Mouse (Mus musculus) CH12.LX (cell line): ENCODE results near the gene Myo10. TPM values are rescaled to one million over a fixed set of nuclear protein-coding genes. Genes with fewer than 3 reads are reported as not detected.

ENCODE experiments used
- DNase-seq: peaks from one replicate; pipeline ENCODE4 v3.0.0-alpha.2; 2013; ENCODE audit errors: extremely low read depth
- H3K27ac ChIP-seq: 2 replicates; pipeline ENCODE4 v1.5.1; 2012; ENCODE audit warnings: low read depth, mild to moderate bottlenecking, control low read depth, moderate library complexity; ENCODE audit not compliant: insufficient read depth
- H3K27me3 ChIP-seq: replicated peaks from 2 replicates; pipeline ENCODE3; 2012; ENCODE audit warnings: inconsistent platforms
- H3K36me3 ChIP-seq, 2 experiments: replicated peaks in 1 of 2; 2 replicates each; pipeline versions ENCODE3 to v1.6.1; 2012; ENCODE audit warnings: inconsistent platforms in 1 of 2, low read length in 1 of 2, mild to moderate bottlenecking in 1 of 2, mixed read lengths in 1 of 2, moderate library complexity in 1 of 2; ENCODE audit not compliant: control insufficient read depth in 1 of 2, insufficient read depth in 1 of 2
- H3K4me1 ChIP-seq, 2 experiments: 2 replicates each; pipeline ENCODE4 v1.6.1; 2012; ENCODE audit warnings: inconsistent platforms in 1 of 2, moderate library complexity in 1 of 2; ENCODE audit not compliant: insufficient read depth in 2 of 2, control insufficient read depth in 1 of 2
- H3K4me2 ChIP-seq: 2 replicates; pipeline ENCODE4 v1.6.1; 2012; ENCODE audit warnings: low read depth, mild to moderate bottlenecking, control low read depth; ENCODE audit not compliant: poor library complexity, insufficient read depth, severe bottlenecking
- H3K4me3 ChIP-seq, 3 experiments: fragments of 150-350 bp in 1 of 3; sonication (generic) in 1 of 3; replicated peaks in 1 of 3; 2 replicates each; pipeline versions ENCODE3 to v1.5.1; 2011 to 2012; ENCODE audit warnings: low read depth in 2 of 3, low read length in 2 of 3, mild to moderate bottlenecking in 2 of 3, moderate library complexity in 2 of 3, control low read depth in 1 of 3, improper control_type of control experiment in 1 of 3, inconsistent platforms in 1 of 3, mixed read lengths in 1 of 3; ENCODE audit not compliant: poor library complexity in 1 of 3
- H3K79me2 ChIP-seq: replicated peaks from 2 replicates; pipeline ENCODE4 v1.6.1; 2012; ENCODE audit warnings: mild to moderate bottlenecking, moderate library complexity; ENCODE audit not compliant: control insufficient read depth, poor library complexity, insufficient read depth, severe bottlenecking; ENCODE audit errors: extremely low read depth
- H3K9ac ChIP-seq: 2 replicates; pipeline ENCODE4 v1.6.1; 2012; ENCODE audit warnings: low read depth, mild to moderate bottlenecking, control low read depth, moderate library complexity; ENCODE audit not compliant: insufficient read depth
- H3K9me3 ChIP-seq: replicated peaks from 2 replicates; pipeline ENCODE3; 2012; ENCODE audit warnings: low read length, inconsistent platforms, mixed read lengths
- BHLHE40 ChIP-seq: IDR thresholded peaks from 2 replicates; pipeline ENCODE4 v1.6.1; 2011; ENCODE audit warnings: mild to moderate bottlenecking, low read depth, low read length, improper control_type of control experiment
- CHD1 ChIP-seq: IDR thresholded peaks from 2 replicates; pipeline ENCODE4 v1.6.1; 2012; ENCODE audit warnings: low read depth, low read length, improper control_type of control experiment, inconsistent platforms
- E2F4 ChIP-seq: IDR thresholded peaks from 2 replicates; pipeline ENCODE4 v1.6.1; 2011; ENCODE audit warnings: low read depth, low read length, improper control_type of control experiment; ENCODE audit not compliant: insufficient replicate concordance
- ELF1 ChIP-seq: IDR thresholded peaks from 2 replicates; pipeline ENCODE4 v1.6.1; 2014; ENCODE audit warnings: low read depth, mild to moderate bottlenecking, inconsistent platforms, low read length, improper control_type of control experiment
- EP300 ChIP-seq: IDR thresholded peaks from 2 replicates; pipeline ENCODE4 v1.6.1; 2011; ENCODE audit warnings: low read length, improper control_type of control experiment
- ETS1 ChIP-seq: conservative IDR thresholded peaks from 2 replicates; pipeline ENCODE4 v1.6.1; 2012; ENCODE audit warnings: low read depth, mild to moderate bottlenecking, inconsistent platforms, low read length, improper control_type of control experiment, moderate library complexity
- GABPA ChIP-seq: IDR thresholded peaks from 2 replicates; pipeline ENCODE4 v1.6.1; 2012; ENCODE audit warnings: low read depth, low read length, improper control_type of control experiment, inconsistent platforms; ENCODE audit not compliant: insufficient replicate concordance
- HCFC1 ChIP-seq: IDR thresholded peaks from 2 replicates; pipeline ENCODE4 v1.6.1; 2012; ENCODE audit warnings: low read depth, mild to moderate bottlenecking, inconsistent platforms, low read length, improper control_type of control experiment
- JUN ChIP-seq: IDR thresholded peaks from 2 replicates; pipeline ENCODE4 v1.6.1; 2011; ENCODE audit warnings: low read depth, mild to moderate bottlenecking, low read length, improper control_type of control experiment, moderate library complexity; ENCODE audit not compliant: insufficient read depth
- MAX ChIP-seq: IDR thresholded peaks from 2 replicates; pipeline ENCODE4 v1.6.1; 2011; ENCODE audit warnings: low read length, improper control_type of control experiment
- MEF2A ChIP-seq: IDR thresholded peaks from 2 replicates; pipeline ENCODE4 v1.6.1; 2014; ENCODE audit warnings: low read depth, mild to moderate bottlenecking, inconsistent platforms, low read length, improper control_type of control experiment, borderline replicate concordance
- MXI1 ChIP-seq: IDR thresholded peaks from 2 replicates; pipeline ENCODE4 v1.6.1; 2011; ENCODE audit warnings: mild to moderate bottlenecking, low read depth, low read length, improper control_type of control experiment
- MYC ChIP-seq: IDR thresholded peaks from 2 replicates; pipeline ENCODE4 v1.6.1; 2011; ENCODE audit warnings: low read depth, mild to moderate bottlenecking, improper control_type of control experiment, low read length
- NELFE ChIP-seq: IDR thresholded peaks from 2 replicates; pipeline ENCODE4 v1.6.1; 2011; ENCODE audit warnings: low read depth, low read length, improper control_type of control experiment
- PAX5 ChIP-seq: IDR thresholded peaks from 2 replicates; pipeline ENCODE4 v1.6.1; 2012; ENCODE audit warnings: low read length, inconsistent platforms, mixed read lengths
- POLR2A ChIP-seq: IDR thresholded peaks from 2 replicates; pipeline ENCODE4 v1.6.1; 2011; ENCODE audit warnings: low read depth, mild to moderate bottlenecking, improper control_type of control experiment, low read length
- POLR2AphosphoS2 ChIP-seq: IDR thresholded peaks from 2 replicates; pipeline ENCODE4 v1.6.1; 2011; ENCODE audit warnings: low read depth, low read length, improper control_type of control experiment
- RAD21 ChIP-seq: IDR thresholded peaks from 2 replicates; pipeline ENCODE4 v1.6.1; 2011; ENCODE audit warnings: low read depth, mild to moderate bottlenecking, low read length, improper control_type of control experiment, moderate library complexity
- RCOR1 ChIP-seq: conservative IDR thresholded peaks from 2 replicates; pipeline ENCODE4 v1.6.1; 2012; ENCODE audit warnings: low read depth, mild to moderate bottlenecking, inconsistent platforms, low read length, improper control_type of control experiment
- SIN3A ChIP-seq: IDR thresholded peaks from 2 replicates; pipeline ENCODE4 v1.6.1; 2012; ENCODE audit warnings: low read length, improper control_type of control experiment, inconsistent platforms
- SMC3 ChIP-seq: IDR thresholded peaks from 2 replicates; pipeline ENCODE4 v1.6.1; 2011; ENCODE audit warnings: low read depth, low read length, improper control_type of control experiment
- TBP ChIP-seq: conservative IDR thresholded peaks from 2 replicates; pipeline ENCODE4 v1.6.1; 2011; ENCODE audit warnings: low read depth, low read length, improper control_type of control experiment
- TCF12 ChIP-seq: IDR thresholded peaks from 2 replicates; pipeline ENCODE4 v1.6.1; 2014; ENCODE audit warnings: low read depth, mild to moderate bottlenecking, inconsistent platforms, low read length, improper control_type of control experiment
- USF1 ChIP-seq: IDR thresholded peaks from 2 replicates; pipeline ENCODE4 v1.6.1; 2014; ENCODE audit warnings: low read depth, mild to moderate bottlenecking, inconsistent platforms, low read length, improper control_type of control experiment
- USF2 ChIP-seq: conservative IDR thresholded peaks from 2 replicates; pipeline ENCODE4 v1.6.1; 2011; ENCODE audit warnings: low read depth, low read length, improper control_type of control experiment
- ZMIZ1 ChIP-seq: IDR thresholded peaks from 2 replicates; pipeline ENCODE4 v1.6.1; 2012; ENCODE audit warnings: low read depth, mild to moderate bottlenecking, inconsistent platforms, low read length, improper control_type of control experiment
- ZNF384 ChIP-seq: IDR thresholded peaks from 2 replicates; pipeline ENCODE4 v1.6.1; 2012; ENCODE audit warnings: low read depth, low read length, improper control_type of control experiment, inconsistent platforms
- dilution Hi-C: fragments of 300-500 bp; cut with MboI; formaldehyde crosslinking; loops from 2 replicates; pipeline ENCODE4 v1.14.3; 2020; ENCODE audit warnings: low sequenced_read_pairs; ENCODE audit not compliant: extremely low pct_unique_long_range_greater_than_20kb, extremely low pct_ligation_motif_present
- in situ Hi-C: fragments of 300-500 bp; cut with MboI; formaldehyde crosslinking; loops from 3 replicates; pipeline ENCODE4 v1.14.3; 2019; ENCODE audit warnings: low sequenced_read_pairs, low pct_ligation_motif_present, low pct_unique_long_range_greater_than_20kb, mixed read lengths
- polyA plus RNA-seq: library from polyadenylated mRNA; unstranded; fragments of >175 nt; gene quantifications from 2 replicates; pipeline ENCODE4 v1.2.1, GENCODE M21; 2012; ENCODE audit warnings: low read depth; ENCODE audit not compliant: insufficient read length
- total RNA-seq, 2 experiments: library from RNA; depleted of rRNA; stranded (reverse); fragments of 300-350 nt in 1 of 2; fragments of >200 nt in 1 of 2; gene quantifications; 2 replicates each; pipeline ENCODE4 v1.2.3; 2012 to 2014

Myo10 gene
- total and polyA plus RNA-seq, 3 experiments, result 6.4 to 13.6 (median 8.6) TPM

GRCm38 (mm10) chr15:25651820-25652219 lies 29.5 kb downstream of the Myo10 start:
- no peaks in the 10 kb centered on the region for H3K4me1 ChIP-seq
- dilution Hi-C loops (no loop called here), in situ Hi-C loops (no loop called here)
- peaks cover 4% of the 10 kb centered on the region for H3K9me3 ChIP-seq
- H3K27ac ChIP-seq, result no peak overlapping the region
- no peaks in the 10 kb centered on the region for H3K27me3 ChIP-seq
- no peak for TF ChIP-seq ELF1
- TF ChIP-seq CHD1, result no peak
- no peak for TF ChIP-seq ZMIZ1
- no peak for TF ChIP-seq SIN3A
- no peak for TF ChIP-seq MYC
- TF ChIP-seq USF1, result no peak
- TF ChIP-seq ETS1, result no peak
- no peak for TF ChIP-seq MAX
- no peak for TF ChIP-seq RCOR1
- no peak for TF ChIP-seq NELFE
- TF ChIP-seq RAD21, result no peak
- TF ChIP-seq TCF12, result no peak
- TF ChIP-seq HCFC1, result no peak
- no peak for TF ChIP-seq JUN
- no peak for TF ChIP-seq BHLHE40
- TF ChIP-seq GABPA, result no peak
- TF ChIP-seq PAX5, result no peak
- TF ChIP-seq E2F4, result no peak
- no peak for TF ChIP-seq POLR2AphosphoS2
- TF ChIP-seq ZNF384, result no peak
- H3K4me2 ChIP-seq, result no peak overlapping the region
- no peaks in the 10 kb centered on the region for H3K79me2 ChIP-seq
- no peak overlapping the region for H3K4me3 ChIP-seq
- no peak for DNase-seq
- no peaks in the 10 kb centered on the region for H3K36me3 ChIP-seq
- H3K9ac ChIP-seq, result no peak overlapping the region

GRCm38 (mm10) chr15:25652368-25652767 lies 30.0 kb downstream of the Myo10 start:
- no peaks in the 10 kb centered on the region for H3K27me3 ChIP-seq
- TF ChIP-seq POLR2A (no peak), NELFE (no peak), ZNF384 (no peak), EP300 (no peak), MXI1 (no peak), TCF12 (no peak), TBP (no peak), USF2 (no peak), MYC (no peak), SMC3 (no peak), MEF2A (no peak)
- no peak overlapping the region for H3K4me2 ChIP-seq
- no peaks in the 10 kb centered on the region for H3K79me2 ChIP-seq
- in situ Hi-C loops, result no loop called here
- no peaks in the 10 kb centered on the region for H3K36me3 ChIP-seq
- H3K4me1 ChIP-seq, result no peaks in the 10 kb centered on the region
- dilution Hi-C loops, result no loop called here
- no peak for DNase-seq
- no peak overlapping the region for H3K4me3 ChIP-seq
- H3K9me3 ChIP-seq, result peaks cover 4% of the 10 kb centered on the region
- H3K9ac ChIP-seq, result no peak overlapping the region
- H3K27ac ChIP-seq, result no peak overlapping the region
